Mouse (Mus musculus) bone marrow, adult 2 months (tissue): Measurements from ENCODE around the gene Ptgs2. TPM values are rescaled to one million over a fixed set of nuclear protein-coding genes. Genes with fewer than 3 reads are reported as not detected.

ENCODE experiments used
- H3K27ac ChIP-seq: fragments of 200-500 bp; 2 replicates; pipeline ENCODE4 v1.5.1; 2012; ENCODE audit warnings: low read depth, mild to moderate bottlenecking, control low read depth, inconsistent platforms, low read length; ENCODE audit not compliant: control insufficient read depth, poor library complexity, insufficient read depth
- H3K4me1 ChIP-seq: fragments of 200-500 bp; 2 replicates; pipeline ENCODE4 v1.6.1; 2011; ENCODE audit warnings: low read length; ENCODE audit not compliant: control insufficient read depth, insufficient read depth
- H3K4me3 ChIP-seq: fragments of 200-500 bp; replicated peaks from 2 replicates; pipeline ENCODE3; 2011; ENCODE audit warnings: mild to moderate bottlenecking, low read depth, low read length, control low read depth; ENCODE audit not compliant: control insufficient read depth
- CTCF ChIP-seq: fragments of 200-500 bp; IDR thresholded peaks from 2 replicates; pipeline ENCODE4 v1.5.1; 2011; ENCODE audit warnings: low read length, control low read depth; ENCODE audit not compliant: control insufficient read depth, insufficient read depth
- POLR2A ChIP-seq: fragments of 200-500 bp; IDR thresholded peaks from 2 replicates; pipeline ENCODE4 v1.6.1; 2011; ENCODE audit warnings: low read depth, mild to moderate bottlenecking, control low read depth, low read length, borderline replicate concordance; ENCODE audit not compliant: control insufficient read depth
- whole genome bisulfite sequencing: fragments of 180-500 bp; shearing (Covaris S2); methylation state at CpG from one replicate; pipeline ENCODE4 v1.1.7; 2018; 5-methylcytosine and 5-hydroxymethylcytosine counted together
- polyA plus RNA-seq: library from polyadenylated mRNA; stranded (reverse); fragments of >200 nt; gene quantifications from 2 replicates; pipeline ENCODE4 v1.2.4, GENCODE M21; 2011; ENCODE audit warnings: low replicate concordance; ENCODE audit not compliant: missing spikeins, insufficient read depth, insufficient read length

Ptgs2 gene
- polyA plus RNA-seq, 1 experiment, result 2.5 TPM

DNA sequence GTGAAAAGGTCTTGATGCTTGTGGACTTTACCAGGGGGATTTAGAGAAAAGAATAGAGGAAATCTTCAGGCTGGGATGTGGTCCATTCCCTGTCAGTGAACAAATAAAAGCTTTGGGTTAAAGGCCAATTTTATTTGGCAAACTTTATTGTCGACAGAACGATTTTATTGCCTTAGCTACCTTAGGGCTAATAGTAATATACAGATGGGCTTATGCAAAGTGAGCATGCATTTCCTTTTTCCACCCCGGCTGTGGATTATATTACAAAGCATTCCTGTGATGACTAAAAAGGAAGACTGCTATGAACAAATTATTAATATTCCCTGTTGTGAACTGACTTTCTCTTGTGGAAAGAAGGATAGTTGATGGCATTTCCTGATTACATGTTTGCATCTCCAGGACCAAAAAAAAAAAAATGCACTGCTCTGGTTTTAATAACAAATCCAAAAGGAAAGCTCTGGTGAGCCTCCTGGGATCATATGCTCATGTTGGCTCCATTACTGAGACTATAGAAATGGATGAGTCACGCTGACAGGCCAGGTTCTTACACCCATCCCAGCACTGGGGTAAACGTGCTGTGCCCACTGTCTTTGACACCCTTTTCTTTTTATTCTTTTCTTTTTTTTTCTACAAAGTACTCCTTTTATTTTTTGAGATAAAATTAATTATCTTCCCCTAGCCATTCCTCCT is 30.9 kb downstream of the Ptgs2 start:
- Histone ChIP-seq H3K4me3 (no peak overlapping the region), H3K4me1 (no peaks in the 10 kb centered on the region), H3K27ac (no peak overlapping the region)
- WGBS, result 76% methylated on average over 5 of the region's 5 CpGs
- TF ChIP-seq CTCF, result no peak
- no peak for TF ChIP-seq POLR2A

GRCm38 (mm10) chr1:150135350-150135749 is 35.5 kb downstream of the Ptgs2 start:
- Histone ChIP-seq H3K4me1 (no peaks in the 10 kb centered on the region), H3K4me3 (no peak overlapping the region), H3K27ac (no peak overlapping the region)
- no peak for TF ChIP-seq CTCF
- TF ChIP-seq POLR2A, result no peak

- H3K4me1 ChIP-seq, result no peaks in the 10 kb centered on the region; the same call in 1 of the 2 replicates
- no peak overlapping the region for H3K4me3 ChIP-seq
- H3K27ac ChIP-seq, result no peak overlapping the region
- TF ChIP-seq POLR2A (no peak), CTCF (no peak)
- 76% methylated on average over 9 of the region's 9 CpGs for WGBS
These were observed 39.9 kb downstream of the Ptgs2 start for GRCm38 (mm10) chr1:150139730-150140129.

GRCm38 (mm10) chr1:150141939-150142338 is 42.1 kb downstream of the Ptgs2 start:
- WGBS, result 86% methylated on average over 1 of the region's 1 CpGs
- H3K4me1 ChIP-seq, result no peaks in the 10 kb centered on the region; the same call in 1 of the 2 replicates
- no peak for TF ChIP-seq CTCF
- TF ChIP-seq POLR2A, result no peak
- H3K27ac ChIP-seq, result no peak overlapping the region
- no peak overlapping the region for H3K4me3 ChIP-seq

DNA sequence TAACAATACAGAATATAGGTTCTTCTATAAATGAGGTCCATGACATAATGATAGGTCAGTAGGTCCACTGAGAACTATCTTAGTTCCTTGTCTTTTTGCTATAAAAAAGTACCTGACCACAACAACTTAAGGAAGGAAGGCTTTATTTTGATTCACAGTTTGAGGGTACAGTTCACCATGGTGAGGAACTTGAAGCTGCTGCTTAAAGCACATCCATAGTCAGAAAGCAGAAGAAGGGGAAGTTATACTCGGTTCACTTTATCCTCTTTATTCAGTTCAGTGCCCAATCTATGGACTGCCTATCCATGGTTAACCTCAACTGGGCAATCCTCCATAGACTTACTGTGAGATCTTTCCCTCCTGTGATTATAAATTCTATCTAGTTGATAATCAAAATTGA is 43.7 kb downstream of the Ptgs2 start:
- TF ChIP-seq CTCF (no peak), POLR2A (no peak)
- H3K27ac ChIP-seq, result no peak overlapping the region
- H3K4me3 ChIP-seq, result no peak overlapping the region
- H3K4me1 ChIP-seq, result no peaks in the 10 kb centered on the region; the same call in 1 of the 2 replicates
- 6% methylated on average over 1 of the region's 1 CpGs for WGBS

DNA sequence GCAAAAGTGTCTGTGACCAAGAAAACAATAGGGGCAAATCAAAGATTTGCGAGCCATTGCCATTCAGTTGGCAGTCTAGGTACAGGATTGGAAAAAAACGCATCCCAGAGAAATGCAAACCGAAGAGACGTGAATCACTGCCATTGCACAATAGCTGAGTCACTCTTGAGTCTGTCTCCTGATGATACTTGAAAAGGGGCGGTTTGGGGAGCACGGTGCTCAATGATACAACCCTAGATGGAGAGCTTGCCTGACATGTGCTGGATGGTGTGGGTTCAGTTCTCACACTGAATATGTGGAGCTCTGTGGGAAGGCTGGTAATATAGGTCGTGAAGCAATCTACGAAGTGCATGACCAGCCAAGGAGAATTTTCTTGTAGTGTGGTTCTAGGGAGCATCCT is 45.2 kb downstream of the Ptgs2 start:
- 62% methylated on average over 8 of the region's 8 CpGs for WGBS
- Histone ChIP-seq H3K4me3 (no peak overlapping the region), H3K4me1 (no peaks in the 10 kb centered on the region; the same call in 1 of the 2 replicates), H3K27ac (no peak overlapping the region)
- no peak for TF ChIP-seq POLR2A
- TF ChIP-seq CTCF, result no peak

- Histone ChIP-seq H3K4me3 (no peak overlapping the region), H3K4me1 (no peaks in the 10 kb centered on the region; the same call in 1 of the 2 replicates), H3K27ac (no peak overlapping the region)
- no peak for TF ChIP-seq POLR2A
- no peak for TF ChIP-seq CTCF
- WGBS, result 85% methylated on average over 4 of the region's 4 CpGs
These were observed 47.4 kb downstream of the Ptgs2 start for GRCm38 (mm10) chr1:150147272-150147671.

DNA sequence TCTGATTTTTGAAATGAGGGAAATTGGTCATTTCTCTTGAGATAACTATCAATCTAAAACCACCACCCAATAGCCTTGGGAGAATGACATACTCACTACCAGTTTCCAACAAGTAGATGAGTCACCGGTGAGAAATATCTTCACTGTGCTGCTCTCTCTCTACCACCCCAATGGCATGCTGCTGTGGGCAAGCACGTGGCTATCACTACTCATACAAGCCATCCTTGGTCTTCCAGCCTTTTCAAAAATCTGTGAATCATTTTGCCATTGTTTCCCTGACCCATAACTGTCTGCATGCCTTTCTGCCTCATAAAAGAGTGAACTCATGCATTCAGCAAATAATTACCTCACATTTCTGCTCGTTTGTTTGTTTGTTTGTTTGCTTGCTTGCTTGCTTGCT is 51.6 kb downstream of the Ptgs2 start:
- 68% methylated on average over 3 of the region's 3 CpGs for WGBS
- H3K4me3 ChIP-seq, result no peak overlapping the region
- no peak overlapping the region for H3K27ac ChIP-seq
- H3K4me1 ChIP-seq, result no peaks in the 10 kb centered on the region
- no peak for TF ChIP-seq POLR2A
- TF ChIP-seq CTCF, result no peak

Other genes with a start within 250 kb of the Ptgs2 start
- gene Pla2g4a, start 138.7 kb upstream of the Ptgs2 start, polyA plus RNA-seq, result 8.5 and 15.3 TPM in 2 replicates
- not detected in 2 replicates for gene Pdc, start 219.4 kb downstream of the Ptgs2 start, polyA plus RNA-seq